Mouse (Mus musculus) midbrain, embryonic 10.5 days (tissue): ENCODE measurements around the gene Slfnl1. TPM values are rescaled to one million over a fixed set of nuclear protein-coding genes. Genes with fewer than 3 reads are reported as not detected.
A peak's percentile ranks its signal among the peaks of the same experiment; 100 is the strongest.

Source experiments
- DNase-seq: peaks from one replicate; pipeline ENCODE4 v3.0.0-alpha.2; 2017; ENCODE audit warnings: low spot score
- H3K27ac ChIP-seq: fragments of 300-500 bp; sonication (generic); replicated peaks from 2 replicates; pipeline ENCODE4 v1.5.1; 2016; ENCODE audit warnings: mild to moderate bottlenecking
- H3K27me3 ChIP-seq: fragments of 300-500 bp; sonication (generic); 2 replicates; pipeline ENCODE4 v1.6.1; 2016; ENCODE audit warnings: low read depth, mild to moderate bottlenecking; ENCODE audit not compliant: poor library complexity, severe bottlenecking
- H3K36me3 ChIP-seq: fragments of 300-500 bp; sonication (generic); 2 replicates; pipeline ENCODE4 v1.6.1; 2016; ENCODE audit warnings: mild to moderate bottlenecking, moderate library complexity
- H3K4me1 ChIP-seq: fragments of 300-500 bp; sonication (generic); 2 replicates; pipeline ENCODE4 v1.6.1; 2016
- H3K4me3 ChIP-seq: fragments of 300-500 bp; sonication (generic); 2 replicates; pipeline ENCODE4 v1.5.1; 2016; ENCODE audit warnings: mild to moderate bottlenecking, moderate library complexity
- H3K9me3 ChIP-seq: fragments of 300-500 bp; sonication (generic); replicated peaks from 2 replicates; pipeline ENCODE4 v1.6.1; 2016; ENCODE audit warnings: mild to moderate bottlenecking
- WGBS: fragments of 180-500 bp; shearing (Covaris S2); methylation state at CpG from one replicate; pipeline ENCODE4 v1.1.7; 2016; 5-methylcytosine and 5-hydroxymethylcytosine counted together
- polyA plus RNA-seq: library from polyadenylated mRNA; unstranded; fragments of >200 nt; fragmentation: Nextera tagmentation; extraction: Ambion mirVana; gene quantifications from 2 replicates; pipeline ENCODE4 v1.2.1, GENCODE M21; 2016

Gene Slfnl1
- polyA plus RNA-seq, 1 experiment from 2014 or later = not detected

- Histone ChIP-seq H3K4me3 (no peak overlapping the region), H3K9me3 (no peaks in the 10 kb centered on the region), H3K4me1 (no peaks in the 10 kb centered on the region), H3K27me3 (no peaks in the 10 kb centered on the region), H3K27ac (no peak overlapping the region), H3K36me3 (peaks cover 98% of the 10 kb centered on the region)
- 92% methylated on average over 6 of the region's 6 CpGs for WGBS
- no peak for DNase-seq
These were observed 24.6 kb downstream of the Slfnl1 start for GRCm38 (mm10) chr4:120556592-120556991.

DNA sequence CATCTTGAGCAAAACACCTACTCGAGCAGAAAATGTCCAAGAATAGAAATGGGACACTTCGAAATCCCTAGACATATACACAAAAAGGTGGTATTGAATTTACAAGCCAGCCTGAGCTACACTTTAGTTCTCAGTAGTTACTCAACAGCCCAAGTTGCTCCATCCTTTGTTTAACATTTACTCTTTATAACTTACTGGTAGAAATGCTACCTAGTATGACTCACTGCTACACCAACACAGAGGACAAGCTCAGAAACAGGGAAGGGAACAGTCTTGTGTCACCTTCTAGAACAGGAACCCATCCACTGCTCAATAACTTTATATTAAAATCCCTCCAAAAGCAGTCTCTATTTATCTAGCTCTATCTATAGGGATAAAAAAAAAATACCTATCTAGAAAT, 33.7 kb downstream of the Slfnl1 start:
- no peak overlapping the region for H3K4me3 ChIP-seq
- 92% methylated on average over 2 of the region's 2 CpGs for WGBS
- no peaks in the 10 kb centered on the region for H3K9me3 ChIP-seq
- H3K36me3 ChIP-seq = peaks cover 70% of the 10 kb centered on the region
- DNase-seq = no peak
- H3K27ac ChIP-seq = no peak overlapping the region
- no peaks in the 10 kb centered on the region for H3K27me3 ChIP-seq
- H3K4me1 ChIP-seq = peaks cover 32% of the 10 kb centered on the region

GRCm38 (mm10) chr4:120568005-120568404, 36.0 kb downstream of the Slfnl1 start:
- H3K27me3 ChIP-seq = peaks cover 7% of the 10 kb centered on the region
- 70% methylated on average over 5 of the region's 5 CpGs for WGBS
- peaks cover 47% of the 10 kb centered on the region for H3K36me3 ChIP-seq
- H3K4me1 ChIP-seq = peaks cover 37% of the 10 kb centered on the region
- no peaks in the 10 kb centered on the region for H3K9me3 ChIP-seq
- H3K27ac ChIP-seq = no peak overlapping the region
- no peak for DNase-seq
- H3K4me3 ChIP-seq = peak overlapping the region; percentile 83

GRCm38 (mm10) chr4:120569025-120569424, 37.0 kb downstream of the Slfnl1 start:
- no peak for DNase-seq
- peak overlapping the region; percentile 99 for H3K27ac ChIP-seq

DNA sequence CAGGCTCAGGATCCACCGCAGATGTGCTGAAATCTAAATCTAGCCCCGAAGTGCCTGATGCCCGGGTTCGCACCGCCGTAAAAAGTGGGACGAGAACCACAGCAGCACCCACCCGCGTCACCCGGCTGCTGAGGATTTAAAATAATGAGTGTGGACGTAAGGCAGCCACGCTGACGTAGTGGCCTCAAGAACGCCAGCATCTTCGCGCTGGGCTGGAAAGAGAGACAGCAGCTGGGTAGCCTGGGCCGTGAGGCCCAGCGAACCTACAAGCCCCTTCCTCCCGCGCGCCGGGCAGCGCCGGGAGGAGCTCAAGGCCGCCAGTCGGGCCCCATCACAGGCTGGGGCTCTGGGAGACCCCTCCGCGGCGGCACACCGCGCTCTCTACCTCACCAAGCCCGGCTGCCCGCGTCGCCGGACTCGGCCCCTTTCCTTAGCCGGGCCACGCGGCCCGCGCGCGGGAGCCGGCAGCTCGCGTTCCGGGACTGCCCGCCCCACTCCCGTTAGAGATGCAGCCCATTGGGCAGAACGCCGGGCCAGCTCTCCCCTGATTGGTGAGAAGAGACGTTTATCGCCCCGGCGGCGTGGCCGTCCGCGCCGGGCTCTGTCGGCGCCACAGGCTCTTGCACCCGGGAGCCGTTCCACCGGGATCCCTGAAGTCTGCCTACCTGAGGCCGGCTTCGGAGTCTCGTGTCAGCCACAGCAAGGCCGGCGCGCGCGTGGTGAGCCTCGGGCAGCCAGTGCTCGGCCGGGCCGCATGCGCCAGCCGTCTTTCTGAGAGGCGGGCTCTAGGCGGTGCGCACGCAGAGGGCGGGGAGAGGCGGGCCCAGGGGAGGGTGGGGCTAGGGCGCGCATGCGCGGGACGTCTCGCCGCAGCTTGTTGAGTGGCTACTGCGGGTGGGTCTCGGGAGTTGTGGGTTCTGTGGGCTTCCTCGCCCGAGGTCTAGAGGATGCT, 37.7 kb downstream of the Slfnl1 start, which contains the start of gene Ctps:
TSS of gene Ctps (minus strand) at position 791 of the 952 bp plus-strand sequence.
- WGBS = under 1% methylated on average over 97 of the region's 97 CpGs
- Histone ChIP-seq H3K4me3 (peak within 1 kb of the TSS; percentile 83), H3K36me3 (peaks cover 29% of the 10 kb centered on the region), H3K9me3 (no peaks in the 10 kb centered on the region), H3K27me3 (peaks cover 7% of the 10 kb centered on the region), H3K4me1 (peaks cover 37% of the 10 kb centered on the region), H3K27ac (peak within 1 kb of the TSS; percentile 99)
- DNase-seq = peak; percentile 99

More at GRCm38 (mm10) chr4:120569025-120569424, 37.0 kb downstream of the Slfnl1 start:
- peaks cover 37% of the 10 kb centered on the region for H3K36me3 ChIP-seq
- 17% methylated on average over 4 of the region's 4 CpGs for WGBS
- H3K9me3 ChIP-seq = no peaks in the 10 kb centered on the region
- H3K4me3 ChIP-seq = peak overlapping the region; percentile 83
- H3K27me3 ChIP-seq = peaks cover 7% of the 10 kb centered on the region
- peaks cover 37% of the 10 kb centered on the region for H3K4me1 ChIP-seq

GRCm38 (mm10) chr4:120570438-120571069, 38.5 kb downstream of the Slfnl1 start:
- Histone ChIP-seq H3K4me3 (peak overlapping the region; percentile 83), H3K27ac (peak overlapping the region; percentile 99), H3K36me3 (peaks cover 21% of the 10 kb centered on the region), H3K4me1 (peaks cover 37% of the 10 kb centered on the region), H3K9me3 (no peaks in the 10 kb centered on the region), H3K27me3 (peaks cover 7% of the 10 kb centered on the region)
- 2% methylated on average over 27 of the region's 27 CpGs for WGBS
- no peak for DNase-seq

DNA sequence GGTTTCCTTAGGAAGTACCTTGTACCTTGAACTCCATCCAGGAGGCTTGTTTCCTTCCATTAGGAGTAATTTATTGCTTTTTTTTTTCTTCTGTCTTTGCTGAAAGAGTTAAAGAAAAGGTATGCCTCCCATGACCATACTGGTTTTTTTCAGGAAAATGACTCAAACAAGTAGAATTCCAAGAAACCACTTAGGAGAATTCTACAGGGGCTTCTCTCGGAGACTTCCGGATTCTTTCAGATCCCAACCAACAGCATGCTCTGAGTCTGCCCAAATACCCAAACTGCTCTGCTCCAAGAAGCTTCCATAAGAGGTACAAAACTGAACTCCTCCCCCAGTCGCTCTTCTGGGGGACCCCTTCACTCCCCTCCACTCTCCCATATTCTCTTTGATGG, 39.0 kb downstream of the Slfnl1 start:
- no peak for DNase-seq
- Histone ChIP-seq H3K4me1 (peaks cover 37% of the 10 kb centered on the region), H3K4me3 (peak overlapping the region; percentile 83), H3K27ac (peak overlapping the region; percentile 99), H3K36me3 (peaks cover 16% of the 10 kb centered on the region), H3K9me3 (no peaks in the 10 kb centered on the region), H3K27me3 (peaks cover 7% of the 10 kb centered on the region)
- WGBS = 82% methylated on average over 3 of the region's 3 CpGs

- Histone ChIP-seq H3K9me3 (no peaks in the 10 kb centered on the region), H3K27ac (no peak overlapping the region), H3K4me1 (peaks cover 37% of the 10 kb centered on the region), H3K27me3 (peaks cover 7% of the 10 kb centered on the region), H3K4me3 (no peak overlapping the region), H3K36me3 (peaks cover 10% of the 10 kb centered on the region)
- WGBS = 85% methylated on average over 3 of the region's 3 CpGs
- DNase-seq = no peak
These were observed 39.7 kb downstream of the Slfnl1 start for GRCm38 (mm10) chr4:120571691-120572090.

DNA sequence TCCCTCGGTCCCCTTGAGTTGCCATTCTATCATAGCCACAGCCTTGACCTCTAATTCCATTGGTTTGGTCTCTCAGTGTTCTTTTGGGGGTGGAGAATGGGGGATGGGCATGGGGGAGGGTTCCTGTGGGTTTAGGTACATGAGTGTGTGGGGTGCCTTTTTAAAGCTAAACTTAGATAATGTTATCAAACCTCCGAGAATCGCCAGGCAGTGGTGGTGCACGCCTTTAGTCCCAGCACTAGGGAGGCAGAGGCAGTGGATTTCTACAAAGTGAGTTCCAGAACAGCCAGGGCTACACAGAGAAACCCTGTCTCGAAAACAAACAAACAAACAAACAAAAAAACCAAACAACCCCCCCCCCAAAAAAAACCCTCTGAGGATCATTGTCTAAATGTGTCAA, 48.9 kb downstream of the Slfnl1 start:
- DNase-seq = no peak
- Histone ChIP-seq H3K4me3 (no peak overlapping the region), H3K27ac (no peak overlapping the region), H3K27me3 (no peaks in the 10 kb centered on the region), H3K4me1 (peaks cover 10% of the 10 kb centered on the region), H3K9me3 (no peaks in the 10 kb centered on the region), H3K36me3 (no peaks in the 10 kb centered on the region)
- WGBS = 87% methylated on average over 5 of the region's 5 CpGs

- Histone ChIP-seq H3K27ac (no peak overlapping the region), H3K4me3 (no peak overlapping the region), H3K27me3 (no peaks in the 10 kb centered on the region), H3K36me3 (no peaks in the 10 kb centered on the region), H3K9me3 (no peaks in the 10 kb centered on the region), H3K4me1 (peaks cover 10% of the 10 kb centered on the region)
- DNase-seq = no peak
- 86% methylated on average over 9 of the region's 9 CpGs for WGBS
These were observed 49.7 kb downstream of the Slfnl1 start for GRCm38 (mm10) chr4:120581711-120582110.
